Mouse (Mus musculus) natural killer cell, adult 2 months (primary cell): ENCODE measurements around the gene Gm42688.

Source experiments
- DNase-seq, 2 experiments: peaks; one replicate each; pipeline ENCODE4 v3.0.0; 2022; ENCODE audit warnings: low spot score in 2 of 2

Gm42688 gene

GRCm38 (mm10) chr6:83117616-83118015 lies 16.2 kb downstream of the Gm42688 start:
- DNase-seq = no peak

GRCm38 (mm10) chr6:83118369-83118768 lies 17.0 kb downstream of the Gm42688 start:
- DNase-seq = no peak

- no peak for DNase-seq
These were observed 17.7 kb downstream of the Gm42688 start for GRCm38 (mm10) chr6:83118825-83119733.

GRCm38 (mm10) chr6:83119734-83120051 lies 18.3 kb downstream of the Gm42688 start:
- no peak for DNase-seq

GRCm38 (mm10) chr6:83120930-83121862 lies 19.8 kb downstream of the Gm42688 start, which contains the start of gene Wbp1:
Wbp1 (minus strand) TSS chr6:83121559.
- DNase-seq = peak; percentile 95

- DNase-seq = no peak
These were observed 20.7 kb downstream of the Gm42688 start for GRCm38 (mm10) chr6:83121863-83122710.

GRCm38 (mm10) chr6:83122961-83123360 lies 21.5 kb downstream of the Gm42688 start:
- DNase-seq = no peak

GRCm38 (mm10) chr6:83124851-83125312 lies 23.5 kb downstream of the Gm42688 start:
- peak; percentile 90 to 93 for DNase-seq

GRCm38 (mm10) chr6:83125331-83125730 lies 23.9 kb downstream of the Gm42688 start, which contains the start of gene Ino80b:
Ino80b (minus strand) TSS chr6:83125431.
- DNase-seq = no peak

GRCm38 (mm10) chr6:83127419-83127818 lies 26.0 kb downstream of the Gm42688 start:
- no peak for DNase-seq

GRCm38 (mm10) chr6:83131469-83132034 lies 30.1 kb downstream of the Gm42688 start:
- no peak for DNase-seq

GRCm38 (mm10) chr6:83132176-83132919 lies 30.9 kb downstream of the Gm42688 start:
- no peak for DNase-seq

GRCm38 (mm10) chr6:83134226-83134625 lies 32.8 kb downstream of the Gm42688 start:
- DNase-seq = no peak

GRCm38 (mm10) chr6:83134951-83135513 lies 33.6 kb downstream of the Gm42688 start, which contains the start of gene Rtkn:
Rtkn (plus strand) TSS chr6:83135463.
- DNase-seq = no peak

GRCm38 (mm10) chr6:83135571-83136161 lies 34.2 kb downstream of the Gm42688 start:
- no peak for DNase-seq

GRCm38 (mm10) chr6:83136291-83136880 lies 35.0 kb downstream of the Gm42688 start:
- no peak for DNase-seq

- DNase-seq = no peak
These were observed 35.6 kb downstream of the Gm42688 start for GRCm38 (mm10) chr6:83136881-83137575.

GRCm38 (mm10) chr6:83137576-83137950 lies 36.1 kb downstream of the Gm42688 start:
- no peak for DNase-seq
